Mouse (Mus musculus) ES-Bruce4 (cell line): ENCODE measurements around the gene Cdc42bpa. TPM values are rescaled to one million over a fixed set of nuclear protein-coding genes. Genes with fewer than 3 reads are reported as not detected.

ENCODE experiments used
- H3K27ac ChIP-seq: 2 replicates; pipeline ENCODE4 v1.5.1; 2012; ENCODE audit warnings: low read length, inconsistent platforms; ENCODE audit not compliant: insufficient read depth
- H3K27me3 ChIP-seq: 2 replicates; pipeline ENCODE4 v1.6.1; 2012; ENCODE audit warnings: mild to moderate bottlenecking, low read length, inconsistent platforms; ENCODE audit not compliant: control insufficient read depth, poor library complexity, insufficient read depth, severe bottlenecking
- H3K36me3 ChIP-seq: 2 replicates; pipeline ENCODE4 v1.6.1; 2012; ENCODE audit warnings: inconsistent platforms, mild to moderate bottlenecking, low read length, moderate library complexity; ENCODE audit not compliant: control insufficient read depth, poor library complexity, insufficient read depth, severe bottlenecking
- H3K4me1 ChIP-seq: one replicate; pipeline ENCODE4 v1.8.1; 2011; ENCODE audit warnings: low read length; ENCODE audit not compliant: control insufficient read depth, insufficient read depth
- H3K4me3 ChIP-seq: 2 replicates; pipeline ENCODE4 v1.5.1; 2011; ENCODE audit warnings: low read depth, mild to moderate bottlenecking, low read length
- H3K9ac ChIP-seq: 2 replicates; pipeline ENCODE4 v1.6.1; 2012; ENCODE audit warnings: low read depth, mild to moderate bottlenecking, inconsistent platforms; ENCODE audit not compliant: poor library complexity, severe bottlenecking
- H3K9me3 ChIP-seq: replicated peaks from 2 replicates; pipeline ENCODE4 v1.6.1; 2012; ENCODE audit warnings: mild to moderate bottlenecking, low read length, inconsistent platforms; ENCODE audit not compliant: control insufficient read depth, poor library complexity, insufficient read depth, severe bottlenecking
- CTCF ChIP-seq: IDR thresholded peaks from one replicate; pipeline ENCODE4 v1.8.1; 2011; ENCODE audit warnings: low read depth, low read length
- EP300 ChIP-seq: IDR thresholded peaks from 2 replicates; pipeline ENCODE4 v1.6.1; 2011; ENCODE audit warnings: low read depth, low read length; ENCODE audit not compliant: insufficient read depth
- POLR2A ChIP-seq: IDR thresholded peaks from one replicate; pipeline ENCODE4 v1.8.1; 2011; ENCODE audit warnings: low read length; ENCODE audit not compliant: insufficient read depth
- polyA plus RNA-seq: library from polyadenylated mRNA; stranded (reverse); fragments of >200 nt; gene quantifications from 2 replicates; pipeline ENCODE4 v1.2.4, GENCODE M21; 2011; ENCODE audit warnings: low read depth; ENCODE audit not compliant: missing spikeins, insufficient read depth, insufficient read length

Gene Cdc42bpa
- polyA plus RNA-seq, 1 experiment: 39.3 TPM

- Histone ChIP-seq H3K27me3 (no peaks in the 10 kb centered on the region), H3K9me3 (no peaks in the 10 kb centered on the region), H3K4me1 (no peaks in the 10 kb centered on the region), H3K4me3 (no peak overlapping the region), H3K9ac (no peak overlapping the region), H3K36me3 (no peaks in the 10 kb centered on the region), H3K27ac (no peak overlapping the region)
- no peak for TF ChIP-seq CTCF
- TF ChIP-seq EP300: no peak
- TF ChIP-seq POLR2A: no peak
Observed at GRCm38 (mm10) chr1:179940071-179940786, 20.0 kb upstream of the Cdc42bpa start.

- H3K9ac ChIP-seq: no peak overlapping the region
- no peaks in the 10 kb centered on the region for H3K4me1 ChIP-seq
- no peak overlapping the region for H3K27ac ChIP-seq
- no peaks in the 10 kb centered on the region for H3K9me3 ChIP-seq
- no peaks in the 10 kb centered on the region for H3K27me3 ChIP-seq
- TF ChIP-seq EP300 (no peak), POLR2A (no peak), CTCF (no peak)
- H3K36me3 ChIP-seq: no peaks in the 10 kb centered on the region
- H3K4me3 ChIP-seq: no peak overlapping the region
Observed at GRCm38 (mm10) chr1:179940787-179941352, 19.4 kb upstream of the Cdc42bpa start.

- TF ChIP-seq CTCF: no peak
- no peak for TF ChIP-seq POLR2A
- TF ChIP-seq EP300: no peak
- H3K27me3 ChIP-seq: no peaks in the 10 kb centered on the region
- H3K36me3 ChIP-seq: no peaks in the 10 kb centered on the region
Observed at GRCm38 (mm10) chr1:179945017-179945416, 15.3 kb upstream of the Cdc42bpa start.

DNA sequence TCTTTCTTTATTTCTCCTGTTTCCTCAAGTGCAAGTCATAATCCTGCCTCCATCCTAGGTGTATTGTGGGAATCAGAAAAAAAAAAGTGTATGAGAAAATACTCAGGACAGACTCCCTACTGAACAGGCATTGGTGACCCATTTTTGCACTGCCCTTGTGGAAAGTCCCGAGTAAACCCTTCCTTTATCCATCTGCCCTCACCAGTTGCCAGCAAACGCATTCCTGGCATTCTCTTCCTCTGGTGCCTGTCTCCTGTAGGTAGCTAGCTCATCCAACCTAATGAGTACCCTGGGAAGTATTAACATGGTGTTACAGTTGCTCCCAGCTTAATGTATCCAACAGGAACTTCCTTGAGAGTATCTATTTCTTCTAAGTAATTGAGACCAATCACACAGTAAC, 13.7 kb upstream of the Cdc42bpa start:
- Histone ChIP-seq H3K27ac (no peak overlapping the region), H3K4me3 (no peak overlapping the region), H3K9ac (no peak overlapping the region), H3K4me1 (no peaks in the 10 kb centered on the region), H3K27me3 (no peaks in the 10 kb centered on the region), H3K36me3 (no peaks in the 10 kb centered on the region), H3K9me3 (no peaks in the 10 kb centered on the region)
- no peak for TF ChIP-seq CTCF
- TF ChIP-seq EP300: no peak
- no peak for TF ChIP-seq POLR2A

More at GRCm38 (mm10) chr1:179945017-179945416, 15.3 kb upstream of the Cdc42bpa start:
- no peak overlapping the region for H3K27ac ChIP-seq
- H3K9me3 ChIP-seq: no peaks in the 10 kb centered on the region
- H3K4me1 ChIP-seq: no peaks in the 10 kb centered on the region
- no peak overlapping the region for H3K4me3 ChIP-seq
- no peak overlapping the region for H3K9ac ChIP-seq

- no peak for TF ChIP-seq POLR2A
- no peak for TF ChIP-seq EP300
- no peak for TF ChIP-seq CTCF
- no peak overlapping the region for H3K27ac ChIP-seq
- no peaks in the 10 kb centered on the region for H3K27me3 ChIP-seq
- H3K36me3 ChIP-seq: no peaks in the 10 kb centered on the region
- H3K4me1 ChIP-seq: no peaks in the 10 kb centered on the region
- H3K9ac ChIP-seq: no peak overlapping the region
- H3K9me3 ChIP-seq: no peaks in the 10 kb centered on the region
- no peak overlapping the region for H3K4me3 ChIP-seq
Observed at GRCm38 (mm10) chr1:179947653-179948052, 12.6 kb upstream of the Cdc42bpa start.

DNA sequence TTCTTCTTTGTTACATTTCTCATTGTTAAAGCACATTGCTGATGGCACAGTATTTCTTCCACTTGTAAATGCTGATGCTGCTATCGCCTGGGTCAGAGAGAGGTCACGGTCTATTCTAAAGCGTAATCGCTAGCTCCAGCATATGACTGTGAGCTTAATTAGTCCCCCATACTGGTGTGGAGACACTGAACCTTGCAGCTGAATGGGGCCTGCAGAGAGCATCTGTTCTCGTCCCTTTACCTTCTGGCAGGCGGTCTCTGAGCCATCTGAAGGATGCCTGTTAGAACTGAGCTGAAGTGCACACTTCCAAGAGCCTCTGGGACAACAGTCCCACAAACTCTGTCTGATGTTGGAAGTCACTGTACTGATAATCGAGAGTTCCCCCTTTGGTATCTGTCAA, 8.7 kb upstream of the Cdc42bpa start:
- Histone ChIP-seq H3K4me3 (no peak overlapping the region), H3K27me3 (no peaks in the 10 kb centered on the region), H3K4me1 (no peaks in the 10 kb centered on the region), H3K9ac (no peak overlapping the region), H3K27ac (no peak overlapping the region), H3K9me3 (no peaks in the 10 kb centered on the region), H3K36me3 (no peaks in the 10 kb centered on the region)
- TF ChIP-seq EP300 (no peak), CTCF (no peak), POLR2A (no peak)
